Mouse (Mus musculus): ENCODE results near the gene Col13a1. TPM values are rescaled to one million over a fixed set of nuclear protein-coding genes. Genes with fewer than 3 reads are reported as not detected.

The Col13a1 gene
- polyA plus RNA-seq (2016; fragmentation: Nextera tagmentation; extraction: Ambion mirVana) = 3.1 and 4.4 TPM in 2 replicates

- H3K4me1 ChIP-seq = peaks cover 21% of the 10 kb centered on the region
- WGBS = under 1% methylated on average over 36 of the region's 41 CpGs
- H3K9me3 ChIP-seq = 0 out of 2 replicates have a peak, but pooled peaks cover 3% of the 10 kb centered on the region
- H3K27me3 ChIP-seq = peaks cover 82% of the 10 kb centered on the region
- peak within 1 kb of the TSS; percentile 71 for H3K4me2 ChIP-seq (replicated peaks)
- no peaks in the 10 kb centered on the region for H3K36me3 ChIP-seq
- peak within 1 kb of the TSS; percentile 45; the same call in 1 of the 2 replicates for H3K9ac ChIP-seq (replicated peaks)
- ATAC-seq (ENCODE audit: low FRiP score, low read depth) = 0 out of 2 replicates have a peak, but pooled peaks have one; percentile 8
- H3K4me3 ChIP-seq = peak within 1 kb of the TSS; percentile 40
- H3K27ac ChIP-seq (replicated peaks) = no peak within 1 kb of the TSS
These were observed at the start of gene Col13a1 for GRCm38 (mm10) chr10:61978866-61979340. TSS of gene Col13a1 (minus strand) at chr10:61979108.

- Histone ChIP-seq H3K4me1 (no peaks in the 10 kb centered on the region), H3K4me3 (no peak overlapping the region), H3K27me3 (no peaks in the 10 kb centered on the region; the same call in 1 of the 2 replicates), H3K9me3 (0 out of 2 replicates have a peak, but pooled peaks cover 4% of the 10 kb centered on the region), H3K36me3 (no peaks in the 10 kb centered on the region), H3K9ac (replicated peaks) (no peak overlapping the region), H3K4me2 (replicated peaks) (no peak overlapping the region), H3K27ac (replicated peaks) (no peak overlapping the region)
- ATAC-seq (ENCODE audit: low FRiP score, low read depth) = no peak
- WGBS = 76% methylated on average over 12 of the region's 12 CpGs
These were observed 48.8 kb upstream of the Col13a1 start for GRCm38 (mm10) chr10:62027699-62028098.

GRCm38 (mm10) chr10:62023821-62024551 lies 45.1 kb upstream of the Col13a1 start:
- Histone ChIP-seq H3K9ac (replicated peaks) (no peak overlapping the region), H3K4me2 (replicated peaks) (no peak overlapping the region), H3K27ac (replicated peaks) (no peak overlapping the region), H3K9me3 (0 out of 2 replicates have a peak, but pooled peaks cover 1% of the 10 kb centered on the region), H3K36me3 (no peaks in the 10 kb centered on the region), H3K4me3 (no peak overlapping the region), H3K4me1 (0 out of 2 replicates have a peak, but pooled peaks cover 7% of the 10 kb centered on the region), H3K27me3 (no peaks in the 10 kb centered on the region; the same call in 1 of the 2 replicates)
- ATAC-seq (ENCODE audit: low FRiP score, low read depth) = no peak
- 75% methylated on average over 19 of the region's 19 CpGs for WGBS

- H3K27ac ChIP-seq (replicated peaks) = no peak overlapping the region
- no peak overlapping the region for H3K4me2 ChIP-seq (replicated peaks)
- ATAC-seq (ENCODE audit: low FRiP score, low read depth) = no peak
- H3K27me3 ChIP-seq = no peaks in the 10 kb centered on the region; the same call in 1 of the 2 replicates
- H3K36me3 ChIP-seq = no peaks in the 10 kb centered on the region
- no peaks in the 10 kb centered on the region for H3K9me3 ChIP-seq
- WGBS = 14% methylated on average over 7 of the region's 7 CpGs
- H3K4me1 ChIP-seq = 0 out of 2 replicates have a peak, but pooled peaks cover 7% of the 10 kb centered on the region
- H3K4me3 ChIP-seq = no peak overlapping the region
- H3K9ac ChIP-seq (replicated peaks) = no peak overlapping the region
These were observed 41.2 kb upstream of the Col13a1 start for GRCm38 (mm10) chr10:62020068-62020620.

GRCm38 (mm10) chr10:62019386-62020067 lies 40.6 kb upstream of the Col13a1 start:
- WGBS = 30% methylated on average over 9 of the region's 16 CpGs
- no peak overlapping the region for H3K4me3 ChIP-seq
- no peak overlapping the region for H3K4me2 ChIP-seq (replicated peaks)
- no peaks in the 10 kb centered on the region for H3K9me3 ChIP-seq
- H3K4me1 ChIP-seq = 0 out of 2 replicates have a peak, but pooled peaks cover 7% of the 10 kb centered on the region
- H3K9ac ChIP-seq (replicated peaks) = no peak overlapping the region
- no peaks in the 10 kb centered on the region for H3K36me3 ChIP-seq
- ATAC-seq (ENCODE audit: low FRiP score, low read depth) = no peak
- no peaks in the 10 kb centered on the region for H3K27me3 ChIP-seq
- H3K27ac ChIP-seq (replicated peaks) = no peak overlapping the region

- no peak overlapping the region for H3K27ac ChIP-seq (replicated peaks)
- peak; percentile 47; the same call in 1 of the 2 replicates for ATAC-seq (ENCODE audit: low FRiP score, low read depth)
- WGBS = 41% methylated on average over 6 of the region's 6 CpGs
These were observed 38.0 kb upstream of the Col13a1 start for GRCm38 (mm10) chr10:62016947-62017346.

GRCm38 (mm10) chr10:62013190-62013589 lies 34.3 kb upstream of the Col13a1 start:
- Histone ChIP-seq H3K36me3 (no peaks in the 10 kb centered on the region), H3K9me3 (no peaks in the 10 kb centered on the region), H3K27me3 (no peaks in the 10 kb centered on the region; the same call in 1 of the 2 replicates), H3K4me1 (0 out of 2 replicates have a peak, but pooled peaks cover 1% of the 10 kb centered on the region), H3K4me2 (replicated peaks) (no peak overlapping the region), H3K27ac (replicated peaks) (no peak overlapping the region), H3K9ac (replicated peaks) (no peak overlapping the region), H3K4me3 (no peak overlapping the region)
- 87% methylated on average over 5 of the region's 5 CpGs for WGBS
- ATAC-seq (ENCODE audit: low FRiP score, low read depth) = no peak

More at GRCm38 (mm10) chr10:62016947-62017346, 38.0 kb upstream of the Col13a1 start:
- Histone ChIP-seq H3K9me3 (no peaks in the 10 kb centered on the region), H3K4me3 (no peak overlapping the region), H3K27me3 (no peaks in the 10 kb centered on the region), H3K36me3 (no peaks in the 10 kb centered on the region), H3K4me2 (replicated peaks) (no peak overlapping the region), H3K4me1 (0 out of 2 replicates have a peak, but pooled peaks cover 7% of the 10 kb centered on the region), H3K9ac (replicated peaks) (no peak overlapping the region)

GRCm38 (mm10) chr10:62012371-62012770 lies 33.5 kb upstream of the Col13a1 start:
- Histone ChIP-seq H3K36me3 (no peaks in the 10 kb centered on the region), H3K4me2 (replicated peaks) (no peak overlapping the region), H3K9ac (replicated peaks) (no peak overlapping the region), H3K27me3 (no peaks in the 10 kb centered on the region; the same call in 1 of the 2 replicates), H3K9me3 (no peaks in the 10 kb centered on the region), H3K27ac (replicated peaks) (no peak overlapping the region), H3K4me3 (no peak overlapping the region), H3K4me1 (0 out of 2 replicates have a peak, but pooled peaks cover 2% of the 10 kb centered on the region)
- no peak for ATAC-seq (ENCODE audit: low FRiP score, low read depth)
- WGBS = 80% methylated on average over 4 of the region's 4 CpGs

GRCm38 (mm10) chr10:62009981-62010500 lies 31.1 kb upstream of the Col13a1 start:
- Histone ChIP-seq H3K4me1 (0 out of 2 replicates have a peak, but pooled peaks cover 2% of the 10 kb centered on the region), H3K27me3 (no peaks in the 10 kb centered on the region; the same call in 1 of the 2 replicates), H3K4me3 (no peak overlapping the region), H3K27ac (replicated peaks) (no peak overlapping the region), H3K9me3 (no peaks in the 10 kb centered on the region), H3K4me2 (replicated peaks) (no peak overlapping the region), H3K36me3 (no peaks in the 10 kb centered on the region), H3K9ac (replicated peaks) (no peak overlapping the region)
- 77% methylated on average over 6 of the region's 6 CpGs for WGBS
- no peak for ATAC-seq (ENCODE audit: low FRiP score, low read depth)

GRCm38 (mm10) chr10:62007958-62008357 lies 29.1 kb upstream of the Col13a1 start:
- Histone ChIP-seq H3K27ac (replicated peaks) (no peak overlapping the region), H3K9me3 (no peaks in the 10 kb centered on the region), H3K4me1 (0 out of 2 replicates have a peak, but pooled peaks cover 2% of the 10 kb centered on the region), H3K4me2 (replicated peaks) (no peak overlapping the region), H3K36me3 (no peaks in the 10 kb centered on the region), H3K9ac (replicated peaks) (no peak overlapping the region), H3K27me3 (no peaks in the 10 kb centered on the region; the same call in 1 of the 2 replicates), H3K4me3 (no peak overlapping the region)
- 82% methylated on average over 4 of the region's 4 CpGs for WGBS
- no peak for ATAC-seq (ENCODE audit: low FRiP score, low read depth)

- H3K27me3 ChIP-seq = no peaks in the 10 kb centered on the region; the same call in 1 of the 2 replicates
- H3K27ac ChIP-seq (replicated peaks) = no peak overlapping the region
- WGBS = 72% methylated on average over 8 of the region's 8 CpGs
- H3K4me1 ChIP-seq = 0 out of 2 replicates have a peak, but pooled peaks cover 2% of the 10 kb centered on the region
- H3K9me3 ChIP-seq = no peaks in the 10 kb centered on the region
- H3K36me3 ChIP-seq = no peaks in the 10 kb centered on the region
- no peak overlapping the region for H3K4me3 ChIP-seq
- no peak for ATAC-seq (ENCODE audit: low FRiP score, low read depth)
- no peak overlapping the region for H3K4me2 ChIP-seq (replicated peaks)
- H3K9ac ChIP-seq (replicated peaks) = no peak overlapping the region
These were observed 27.5 kb upstream of the Col13a1 start for GRCm38 (mm10) chr10:62006371-62006770.
